ENCODE assay signal across 16 mouse cellular contexts in genomic region chr11:33217384-33218079, GRCm38 (mm10). TPM values are rescaled to one million over a fixed set of nuclear protein-coding genes. Genes with fewer than 3 reads are reported as not detected.
DNase-seq lines count a peak whose midpoint lies in the region; ATAC-seq lines count a peak whose summit lies in the region.
"Had no signal": no experiment of that assay in that cellular context is flagged by ENCODE, and none has a peak within 500 bp of the region (broad histone marks: within the 10 kb centered on the region; RNA-seq: fewer than 3 reads in every experiment).

No protein-coding gene starts in this region.

- H3K4me3 ChIP-seq in intestine, embryonic 16.5 days (ENCODE audit: low read length), result no peak overlapping the region
- no peak overlapping the region for H3K4me3 ChIP-seq in intestine, embryonic 15.5 days (replicated peaks)
- H3K4me3 ChIP-seq: lung, embryonic 15.5 days had no signal

- H3K4me2 ChIP-seq in intestine, embryonic 16.5 days (ENCODE audit: low read depth, low read length), result no peak overlapping the region
- no peak overlapping the region for H3K4me2 ChIP-seq in intestine, embryonic 15.5 days (replicated peaks)
- H3K4me2 ChIP-seq: lung, embryonic 15.5 days had no signal

- H3K9ac ChIP-seq in intestine, embryonic 16.5 days (ENCODE audit: low read depth, low read length), result no peak overlapping the region
- H3K9ac ChIP-seq in intestine, embryonic 15.5 days, result no peak overlapping the region
- H3K9ac ChIP-seq: lung, embryonic 15.5 days had no signal

- H3K4me1 ChIP-seq in intestine, embryonic 16.5 days (ENCODE audit: control insufficient read depth, insufficient read depth, low read length), result peaks cover 7% of the 10 kb centered on the region; the same call in 1 of the 2 replicates
- 0 out of 2 replicates have a peak, but pooled peaks cover 8% of the 10 kb centered on the region for H3K4me1 ChIP-seq in intestine, embryonic 15.5 days (replicated peaks)

- DNase-seq in cerebellum, adult 11-12 months, result peak; percentile 51
- DNase-seq in cerebellum, postnatal 4 days (ENCODE audit: low spot score in 2 of 2), result no peak
- peak; percentile 59 for DNase-seq in 3T3-L1 (ENCODE audit: low read depth, low spot score)
- peak; percentile 58 to 70 for DNase-seq in cerebellum, adult 18-20 months
- DNase-seq in gastrocnemius, adult 18-20 months (ENCODE audit: low spot score), result no peak
- no peak for DNase-seq in embryo, embryonic 11 days
- DNase-seq: right cerebral cortex, postnatal 25 days had no signal

- no peaks in the 10 kb centered on the region for H3K27me3 ChIP-seq in intestine, embryonic 16.5 days (replicated peaks; ENCODE audit: control insufficient read depth, insufficient read depth, low read length)
- no peaks in the 10 kb centered on the region for H3K27me3 ChIP-seq in intestine, embryonic 15.5 days (replicated peaks)
- H3K27me3 ChIP-seq: lung, embryonic 15.5 days had no signal

- H3K36me3 ChIP-seq in intestine, embryonic 16.5 days (ENCODE audit: control insufficient read depth, insufficient read depth, low read length), result no peaks in the 10 kb centered on the region
- H3K36me3 ChIP-seq in intestine, embryonic 15.5 days, result no peaks in the 10 kb centered on the region
- H3K36me3 ChIP-seq: lung, embryonic 15.5 days had no signal

- peak; percentile 40; the same call in 1 of the 2 replicates for ATAC-seq in intestine, embryonic 16.5 days
- ATAC-seq in intestine, embryonic 15.5 days, result no peak

- H3K9me3 ChIP-seq in intestine, embryonic 16.5 days (ENCODE audit: control insufficient read depth, low read length), result no peaks in the 10 kb centered on the region
- H3K9me3 ChIP-seq in intestine, embryonic 15.5 days, result no peaks in the 10 kb centered on the region
- H3K9me3 ChIP-seq: lung, embryonic 15.5 days had no signal

- 64% methylated on average over 8 of the region's 8 CpGs for WGBS in intestine, embryonic 16.5 days
- 62% methylated on average over 8 of the region's 8 CpGs for WGBS in intestine, embryonic 15.5 days

- no peak overlapping the region for H3K27ac ChIP-seq in intestine, embryonic 16.5 days (ENCODE audit: low read length)
- no peak overlapping the region for H3K27ac ChIP-seq in intestine, embryonic 15.5 days
- H3K27ac ChIP-seq: lung, embryonic 15.5 days had no signal

RNA-seq across cellular contexts. Expression of gene Tlx3, which starts 14.1 kb away (rescaled TPM):
- polyA plus RNA-seq in intestine, embryonic 16.5 days (2015; fragmentation: Nextera tagmentation; extraction: Ambion mirVana), result not detected in 2 replicates
- 0.21 and 0.26 TPM in 2 replicates for polyA plus RNA-seq in intestine, embryonic 15.5 days (2015; fragmentation: Nextera tagmentation; extraction: Ambion mirVana)
- total RNA-seq in gastrocnemius, adult 18-20 months (2021), result not detected
- total RNA-seq: common myeloid progenitor, adult 5-6 weeks; granulocyte monocyte progenitor cell, adult 5-6 weeks; layer of hippocampus, adult 8-10 months had no signal
- polyA plus RNA-seq: forebrain, embryonic 11.5 days; limb, embryonic 11.5 days; testis, adult 2 months had no signal

RNA-seq across cellular contexts. Expression of gene Npm1, which starts 54.5 kb away (rescaled TPM):
- 689 and 790 TPM in 2 replicates for polyA plus RNA-seq in intestine, embryonic 16.5 days (2015; fragmentation: Nextera tagmentation; extraction: Ambion mirVana)
- polyA plus RNA-seq in intestine, embryonic 15.5 days (2015; fragmentation: Nextera tagmentation; extraction: Ambion mirVana), result 950 and 1,035 TPM in 2 replicates
- total RNA-seq in gastrocnemius, adult 18-20 months (2021), result 100 to 1,000 TPM; 118 to 128 TPM

RNA-seq across cellular contexts. Expression of gene Gm12117, which starts 59.0 kb away (rescaled TPM):
- polyA plus RNA-seq in intestine, embryonic 16.5 days (2015; fragmentation: Nextera tagmentation; extraction: Ambion mirVana), result not detected in 2 replicates
- not detected in 2 replicates for polyA plus RNA-seq in intestine, embryonic 15.5 days (2015; fragmentation: Nextera tagmentation; extraction: Ambion mirVana)
- total RNA-seq in gastrocnemius, adult 18-20 months (2021), result not detected
- total RNA-seq: common myeloid progenitor, adult 5-6 weeks; granulocyte monocyte progenitor cell, adult 5-6 weeks had no signal
- polyA plus RNA-seq: forebrain, embryonic 11.5 days; limb, embryonic 11.5 days; lung, embryonic 15.5 days; testis, adult 2 months had no signal

Comparison
In these comparisons a context has a peak if more than half of its experiments do, and no peak if none do; other contexts are left out.
1. DNase-seq: peak in cerebellum, adult 11-12 months (single experiment), 3T3-L1 (single experiment) and cerebellum, adult 18-20 months (2 of 2); none in cerebellum, postnatal 4 days (0 of 2), gastrocnemius, adult 18-20 months (single experiment) and embryo, embryonic 11 days (single experiment).